Comparison of ENCODE assay signal across 17 mouse cellular contexts in the genomic region with DNA sequence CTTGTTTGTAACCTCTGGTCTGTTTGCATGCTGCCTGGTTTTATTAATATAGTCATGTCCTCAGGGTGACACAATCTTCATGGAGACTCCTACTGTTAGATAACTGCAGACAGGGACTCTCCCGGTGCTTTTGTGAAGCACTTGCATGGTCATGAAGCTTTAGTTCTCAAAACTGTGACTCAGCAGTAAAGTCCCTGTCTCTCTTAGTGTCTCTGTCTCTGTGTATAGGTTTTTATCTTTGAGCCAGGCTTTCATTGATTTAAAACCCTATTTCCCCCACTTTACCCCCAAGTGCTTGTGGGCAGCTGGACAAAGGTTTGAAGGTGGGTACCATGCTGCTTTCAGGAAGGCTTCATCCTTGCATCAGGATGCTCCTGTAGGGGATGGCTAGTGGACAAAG. TPM values are rescaled to one million over a fixed set of nuclear protein-coding genes. Genes with fewer than 3 reads are reported as not detected.
"Had no signal": no experiment of that assay in that cellular context is flagged by ENCODE, and none has a peak within 500 bp of the region (broad histone marks: within the 10 kb centered on the region; RNA-seq: fewer than 3 reads in every experiment).

No protein-coding gene starts in this region.

- H3K9ac ChIP-seq: liver, embryonic 14.5 days; lung, embryonic 15.5 days; midbrain, embryonic 15.5 days had no signal

- H3K36me3 ChIP-seq: lung, embryonic 15.5 days; midbrain, embryonic 15.5 days had no signal

- H3K4me3 ChIP-seq: lung, embryonic 15.5 days; megakaryocyte, embryonic 14.5 days; midbrain, embryonic 15.5 days; myocyte had no signal

- H3K9me3 ChIP-seq: lung, embryonic 15.5 days; midbrain, embryonic 15.5 days had no signal

- DNase-seq: kidney, adult 18-20 months; kidney, adult 9 months; kidney, postnatal 14 days; kidney, postnatal 4 days; left cerebral cortex, postnatal 4 days; lung, adult 18-20 months; lung, postnatal 10 days; lung, postnatal 36 days; thymus, adult 18-20 months; thymus, postnatal 36 days had no signal

- H3K27me3 ChIP-seq: lung, embryonic 15.5 days; midbrain, embryonic 15.5 days had no signal

- ATAC-seq: midbrain, embryonic 15.5 days had no signal

- H3K27ac ChIP-seq: liver, embryonic 14.5 days; lung, embryonic 15.5 days; midbrain, embryonic 15.5 days had no signal

- H3K4me2 ChIP-seq: lung, embryonic 15.5 days; midbrain, embryonic 11.5 days; midbrain, embryonic 15.5 days had no signal

RNA-seq across cellular contexts. Expression of a gene that starts 19.8 kb away (rescaled TPM):
- polyA plus RNA-seq: myocyte had no signal

RNA-seq across cellular contexts. Expression of a gene that starts 56.3 kb away (rescaled TPM):
- polyA plus RNA-seq: neural tube, embryonic 11.5 days had no signal
